ENCODE assay signal across 30 mouse cellular contexts in genomic region chr6:70899594-70900003, GRCm38 (mm10). TPM values are rescaled to one million over a fixed set of nuclear protein-coding genes. Genes with fewer than 3 reads are reported as not detected.
DNase-seq lines count a peak whose midpoint lies in the region; ATAC-seq lines count a peak whose summit lies in the region.
"Had no signal": no experiment of that assay in that cellular context is flagged by ENCODE, and none has a peak within 500 bp of the region (broad histone marks: within the 10 kb centered on the region; RNA-seq: fewer than 3 reads in every experiment).

No protein-coding gene starts in this region.

- no peaks in the 10 kb centered on the region for H3K9me3 ChIP-seq in forebrain, embryonic 11.5 days (ENCODE audit: control insufficient read depth, low read length)
- H3K9me3 ChIP-seq in forebrain, embryonic 10.5 days, result no peaks in the 10 kb centered on the region
- no peaks in the 10 kb centered on the region for H3K9me3 ChIP-seq in neural tube, embryonic 13.5 days
- H3K9me3 ChIP-seq in hindbrain, embryonic 16.5 days (ENCODE audit: control insufficient read depth, low read length), result no peaks in the 10 kb centered on the region
- H3K9me3 ChIP-seq: heart, embryonic 15.5 days; neural tube, embryonic 12.5 days; stomach, embryonic 15.5 days had no signal

- no peak overlapping the region for H3K27ac ChIP-seq in forebrain, embryonic 11.5 days (ENCODE audit: low read depth, low read length)
- H3K27ac ChIP-seq in forebrain, embryonic 10.5 days, result no peak overlapping the region
- peak overlapping the region; percentile 46 for H3K27ac ChIP-seq in neural tube, embryonic 13.5 days (replicated peaks)
- no peak overlapping the region for H3K27ac ChIP-seq in hindbrain, embryonic 16.5 days (ENCODE audit: low read depth, low read length)
- H3K27ac ChIP-seq: heart, adult 2 months; heart, embryonic 15.5 days; kidney, postnatal 0 days; left cerebral cortex, adult 2 months; neural tube, embryonic 12.5 days; stomach, embryonic 15.5 days had no signal

- no peak overlapping the region for H3K4me3 ChIP-seq in forebrain, embryonic 11.5 days (ENCODE audit: low read depth, low read length)
- no peak overlapping the region for H3K4me3 ChIP-seq in forebrain, embryonic 10.5 days
- H3K4me3 ChIP-seq in neural tube, embryonic 13.5 days, result no peak overlapping the region
- no peak overlapping the region for H3K4me3 ChIP-seq in hindbrain, embryonic 16.5 days (ENCODE audit: low read length)
- H3K4me3 ChIP-seq: heart, adult 2 months; heart, embryonic 15.5 days; left cerebral cortex, adult 2 months; neural tube, embryonic 12.5 days; stomach, embryonic 15.5 days had no signal

- ATAC-seq in forebrain, embryonic 11.5 days (replicated peaks; ENCODE audit: low FRiP score), result peak; percentile 72
- peak; percentile 40; the same call in 1 of the 2 replicates for ATAC-seq in neural tube, embryonic 13.5 days (ENCODE audit: low read depth)
- ATAC-seq in hindbrain, embryonic 16.5 days, result peak; percentile 53; the same call in 1 of the 2 replicates
- ATAC-seq: intestine, embryonic 16.5 days; lung, postnatal 0 days; Patski had no signal

- H3K36me3 ChIP-seq in forebrain, embryonic 11.5 days (ENCODE audit: control insufficient read depth, insufficient read depth, low read length), result no peaks in the 10 kb centered on the region; the same call in 1 of the 2 replicates
- peaks cover 60% of the 10 kb centered on the region for H3K36me3 ChIP-seq in forebrain, embryonic 10.5 days (replicated peaks)
- peaks cover 68% of the 10 kb centered on the region for H3K36me3 ChIP-seq in neural tube, embryonic 13.5 days
- H3K36me3 ChIP-seq in hindbrain, embryonic 16.5 days (ENCODE audit: control insufficient read depth, insufficient read depth, low read length), result peaks cover 18% of the 10 kb centered on the region

- 12% methylated on average over 8 of the region's 8 CpGs for WGBS in forebrain, embryonic 11.5 days
- 16% methylated on average over 8 of the region's 8 CpGs for WGBS in forebrain, embryonic 10.5 days
- 14% methylated on average over 8 of the region's 8 CpGs for WGBS in neural tube, embryonic 13.5 days
- WGBS in hindbrain, embryonic 16.5 days, result 25% methylated on average over 8 of the region's 8 CpGs

- H3K27me3 ChIP-seq in forebrain, embryonic 11.5 days (ENCODE audit: control insufficient read depth, insufficient read depth, low read length), result no peaks in the 10 kb centered on the region
- no peaks in the 10 kb centered on the region for H3K27me3 ChIP-seq in forebrain, embryonic 10.5 days (ENCODE audit: poor library complexity, severe bottlenecking)
- H3K27me3 ChIP-seq in neural tube, embryonic 13.5 days, result no peaks in the 10 kb centered on the region
- H3K27me3 ChIP-seq in hindbrain, embryonic 16.5 days (replicated peaks; ENCODE audit: control insufficient read depth, insufficient read depth, low read length), result no peaks in the 10 kb centered on the region
- H3K27me3 ChIP-seq: heart, embryonic 15.5 days; neural tube, embryonic 12.5 days; Patski; stomach, embryonic 15.5 days had no signal

- intact Hi-C loops in gastrocnemius, postnatal 14 days (cut with DNase I; ENCODE audit: low total_unique reads), result no loop called here

- peak; percentile 63 for DNase-seq in forebrain, embryonic 11.5 days (ENCODE audit: low spot score)
- DNase-seq in forebrain, embryonic 10.5 days (ENCODE audit: extremely low spot score, low spot score), result no peak
- no peak for DNase-seq in neural tube, embryonic 10.5 days (ENCODE audit: extremely low spot score, low spot score)
- no peak for DNase-seq in gastrocnemius, postnatal 14 days
- no peak for DNase-seq in spleen, postnatal 10 days (ENCODE audit: low spot score in 2 of 2)
- no peak for DNase-seq in right cerebral cortex, postnatal 36 days (ENCODE audit: low spot score in 2 of 2)
- DNase-seq: adrenal gland, postnatal 25 days; cerebellum, adult 2 months; gastrocnemius, postnatal 10 days; heart, adult 2 months; heart, postnatal 4 days; left cerebral cortex, postnatal 4 days; liver; right cerebral cortex, postnatal 14 days; thymus, adult 2 months had no signal

- H3K4me2 ChIP-seq in forebrain, embryonic 11.5 days (ENCODE audit: low read depth, low read length, severe bottlenecking), result no peak overlapping the region
- no peak overlapping the region for H3K4me2 ChIP-seq in neural tube, embryonic 13.5 days
- no peak overlapping the region for H3K4me2 ChIP-seq in hindbrain, embryonic 16.5 days (ENCODE audit: low read length)
- H3K4me2 ChIP-seq: heart, embryonic 15.5 days; neural tube, embryonic 12.5 days; stomach, embryonic 15.5 days had no signal

- H3K9ac ChIP-seq in forebrain, embryonic 11.5 days (ENCODE audit: low read length), result no peak overlapping the region
- no peak overlapping the region for H3K9ac ChIP-seq in neural tube, embryonic 13.5 days
- H3K9ac ChIP-seq in hindbrain, embryonic 16.5 days (ENCODE audit: low read depth, low read length), result no peak overlapping the region
- H3K9ac ChIP-seq: heart, embryonic 15.5 days; neural tube, embryonic 12.5 days; stomach, embryonic 15.5 days had no signal

- no peaks in the 10 kb centered on the region; the same call in 1 of the 2 replicates for H3K4me1 ChIP-seq in forebrain, embryonic 11.5 days (replicated peaks; ENCODE audit: control insufficient read depth, insufficient read depth, low read length)
- peaks cover 18% of the 10 kb centered on the region for H3K4me1 ChIP-seq in forebrain, embryonic 10.5 days
- peaks cover 12% of the 10 kb centered on the region for H3K4me1 ChIP-seq in neural tube, embryonic 13.5 days (replicated peaks)
- no peaks in the 10 kb centered on the region; the same call in 1 of the 2 replicates for H3K4me1 ChIP-seq in hindbrain, embryonic 16.5 days (ENCODE audit: control insufficient read depth, insufficient read depth, low read depth, low read length)
- H3K4me1 ChIP-seq: heart, embryonic 15.5 days; neural tube, embryonic 12.5 days; stomach, embryonic 15.5 days had no signal

RNA-seq across cellular contexts. Expression of gene Tex37, which starts 19.1 kb away (rescaled TPM):
- not detected in 2 replicates for polyA plus RNA-seq in forebrain, embryonic 11.5 days (2014; fragmentation: Nextera tagmentation; extraction: Ambion mirVana)
- polyA plus RNA-seq in forebrain, embryonic 10.5 days (2016; fragmentation: Nextera tagmentation; extraction: Ambion mirVana), result not detected in 2 replicates
- not detected in 2 replicates for polyA plus RNA-seq in neural tube, embryonic 13.5 days (2015; fragmentation: Nextera tagmentation; extraction: Ambion mirVana)
- polyA plus RNA-seq in hindbrain, embryonic 16.5 days (2015; fragmentation: Nextera tagmentation; extraction: Ambion mirVana), result not detected in 2 replicates
- total RNA-seq in gastrocnemius, postnatal 14 days (2021), result not detected
- total RNA-seq: adrenal gland, postnatal 25 days; ES-E14; gastrocnemius, postnatal 10 days; heart, adult 2 months; heart, postnatal 4 days; layer of hippocampus, adult 8-10 months; left cerebral cortex, adult 2 months; left cerebral cortex, postnatal 4 days; monocyte, adult 5-6 weeks had no signal
- polyA plus RNA-seq: cerebellum, adult 2 months; heart, adult 2 months; heart, embryonic 15.5 days; intestine, embryonic 16.5 days; kidney, postnatal 0 days; liver, embryonic 16.5 days; lung, postnatal 0 days; neural tube, embryonic 12.5 days; Patski; spleen, adult 2 months; stomach, embryonic 15.5 days had no signal

RNA-seq across cellular contexts. Expression of gene Eif2ak3, which starts 55.3 kb away (rescaled TPM):
- polyA plus RNA-seq in forebrain, embryonic 11.5 days (2014; fragmentation: Nextera tagmentation; extraction: Ambion mirVana), result 9.8 and 11.0 TPM in 2 replicates
- polyA plus RNA-seq in forebrain, embryonic 10.5 days (2016; fragmentation: Nextera tagmentation; extraction: Ambion mirVana), result 6.5 and 8.0 TPM in 2 replicates
- polyA plus RNA-seq in neural tube, embryonic 13.5 days (2015; fragmentation: Nextera tagmentation; extraction: Ambion mirVana), result 14.9 and 17.3 TPM in 2 replicates
- 10.4 and 11.8 TPM in 2 replicates for polyA plus RNA-seq in hindbrain, embryonic 16.5 days (2015; fragmentation: Nextera tagmentation; extraction: Ambion mirVana)
- 1 to 10 TPM; 7.0 to 9.5 TPM for total RNA-seq in gastrocnemius, postnatal 14 days (2021)

RNA-seq across cellular contexts. Expression of gene Foxi3, which starts 56.7 kb away (rescaled TPM):
- polyA plus RNA-seq in forebrain, embryonic 11.5 days (2014; fragmentation: Nextera tagmentation; extraction: Ambion mirVana), result not detected in 2 replicates
- 0.11 and 0.17 TPM in 2 replicates for polyA plus RNA-seq in forebrain, embryonic 10.5 days (2016; fragmentation: Nextera tagmentation; extraction: Ambion mirVana)
- not detected in 2 replicates for polyA plus RNA-seq in neural tube, embryonic 13.5 days (2015; fragmentation: Nextera tagmentation; extraction: Ambion mirVana)
- polyA plus RNA-seq in hindbrain, embryonic 16.5 days (2015; fragmentation: Nextera tagmentation; extraction: Ambion mirVana), result not detected in 2 replicates
- total RNA-seq in gastrocnemius, postnatal 14 days (2021), result not detected
- total RNA-seq: adrenal gland, postnatal 25 days; gastrocnemius, postnatal 10 days; heart, adult 2 months; heart, postnatal 4 days; layer of hippocampus, adult 8-10 months; left cerebral cortex, adult 2 months; left cerebral cortex, postnatal 4 days; monocyte, adult 5-6 weeks had no signal
- polyA plus RNA-seq: cerebellum, adult 2 months; heart, adult 2 months; heart, embryonic 15.5 days; intestine, embryonic 16.5 days; kidney, postnatal 0 days; liver, embryonic 16.5 days; lung, postnatal 0 days; neural tube, embryonic 12.5 days; Patski; spleen, adult 2 months; stomach, embryonic 15.5 days had no signal
